Mouse (Mus musculus): ENCODE measurements at regions not wholly inside any gene's neighbourhood (a gene's known extent, or its start where the extent isn't known, plus 50 kb on each side); places are given as distances from the start of the nearest gene placed in this dataset.
A peak's percentile ranks its signal among the peaks of the same experiment; 100 is the strongest.

- no peak for DNase-seq (ENCODE audit: low spot score in 2 of 2)
Observed at GRCm38 (mm10) chr16:97234321-97234720, 63.8 kb upstream of the Dscam start.

- no peak for DNase-seq (ENCODE audit: low spot score in 2 of 2)
Observed at GRCm38 (mm10) chr16:97239626-97240025, 69.1 kb upstream of the Dscam start.

GRCm38 (mm10) chr16:97240085-97240484 lies 69.5 kb upstream of the Dscam start:
- DNase-seq (ENCODE audit: low spot score in 2 of 2), result no peak

- DNase-seq (ENCODE audit: low spot score in 2 of 2), result no peak
Observed at GRCm38 (mm10) chr16:97240859-97241360, 70.4 kb upstream of the Dscam start.

- DNase-seq (ENCODE audit: low spot score in 2 of 2), result no peak
Observed at GRCm38 (mm10) chr16:97241639-97242038, 71.1 kb upstream of the Dscam start.

GRCm38 (mm10) chr16:97250488-97250887 lies 79.9 kb upstream of the Dscam start:
- DNase-seq (ENCODE audit: low spot score in 2 of 2), result no peak

- DNase-seq (ENCODE audit: low spot score in 2 of 2), result no peak
Observed at GRCm38 (mm10) chr16:97252551-97252950, 82.0 kb upstream of the Dscam start.

- no peak for DNase-seq (ENCODE audit: low spot score in 2 of 2)
Observed at GRCm38 (mm10) chr16:97252997-97253635, 82.6 kb upstream of the Dscam start.

- no peak for DNase-seq (ENCODE audit: low spot score in 2 of 2)
Observed at GRCm38 (mm10) chr16:97258821-97259220, 88.3 kb upstream of the Dscam start.

GRCm38 (mm10) chr16:97263451-97263850 lies 92.9 kb upstream of the Dscam start:
- DNase-seq (ENCODE audit: low spot score in 2 of 2), result no peak

GRCm38 (mm10) chr16:97270417-97271133 lies 86.0 kb upstream of the Bace2 start:
- no peak for DNase-seq (ENCODE audit: low spot score in 2 of 2)

- no peak for DNase-seq (ENCODE audit: low spot score in 2 of 2)
Observed at GRCm38 (mm10) chr16:97271264-97271663, 85.3 kb upstream of the Bace2 start.

GRCm38 (mm10) chr16:97272035-97272631 lies 84.4 kb upstream of the Bace2 start:
- peak; percentile 87 to 89 for DNase-seq (ENCODE audit: low spot score in 2 of 2)

GRCm38 (mm10) chr16:97278913-97279312 lies 77.6 kb upstream of the Bace2 start:
- no peak for DNase-seq (ENCODE audit: low spot score in 2 of 2)

- DNase-seq (ENCODE audit: low spot score in 2 of 2), result no peak
Observed at GRCm38 (mm10) chr16:97281615-97282110, 74.9 kb upstream of the Bace2 start.

GRCm38 (mm10) chr16:97282943-97283342 lies 73.6 kb upstream of the Bace2 start:
- DNase-seq (ENCODE audit: low spot score in 2 of 2), result no peak

GRCm38 (mm10) chr16:97285886-97286447 lies 70.6 kb upstream of the Bace2 start:
- no peak for DNase-seq (ENCODE audit: low spot score in 2 of 2)

GRCm38 (mm10) chr16:97286717-97287116 lies 69.8 kb upstream of the Bace2 start:
- peak; percentile 62 to 66 for DNase-seq (ENCODE audit: low spot score in 2 of 2)

GRCm38 (mm10) chr16:97288634-97289033 lies 67.9 kb upstream of the Bace2 start:
- DNase-seq (ENCODE audit: low spot score in 2 of 2), result peak; percentile 23 to 43

- no peak for DNase-seq (ENCODE audit: low spot score in 2 of 2)
Observed at GRCm38 (mm10) chr16:97292484-97293048, 64.0 kb upstream of the Bace2 start.

GRCm38 (mm10) chr16:97293273-97293672 lies 63.3 kb upstream of the Bace2 start:
- peak; percentile 87 to 89 for DNase-seq (ENCODE audit: low spot score in 2 of 2)

Measured in layer of hippocampus, postnatal 10 days (tissue).